Mouse (Mus musculus) kidney, adult 11 months (tissue): ENCODE data around the gene Tap2.

Experiments used
- DNase-seq: peaks from one replicate; pipeline ENCODE4 v3.0.0; 2022

Gene Tap2

DNA sequence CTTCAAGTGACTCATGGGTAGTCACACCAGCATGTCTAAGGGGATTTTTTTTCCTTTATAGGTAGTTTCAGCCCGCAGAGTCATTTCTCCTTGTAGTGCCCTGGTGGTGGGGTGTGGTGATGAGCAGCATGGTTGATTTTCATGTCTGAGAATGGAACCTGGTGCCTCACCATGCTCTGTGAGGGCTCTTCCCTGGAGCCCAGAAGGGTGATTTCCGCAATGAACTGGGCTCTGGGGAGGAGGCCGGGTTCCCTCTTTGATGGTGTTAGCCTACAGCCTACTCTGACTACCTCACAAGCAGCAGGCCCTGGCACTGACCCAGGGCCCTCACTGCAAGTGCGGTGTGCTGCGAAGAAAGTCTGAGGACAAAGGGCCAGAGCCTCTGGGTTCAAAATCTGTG, at the start of gene Tap2:
TSS of gene Tap2 (plus strand) at position 84 of the 400 bp plus-strand sequence.
- DNase-seq = no peak

- DNase-seq = no peak
These were observed 47.8 kb upstream of the Tap2 start for GRCm38 (mm10) chr17:34155534-34155933.

- DNase-seq = no peak
These were observed 39.0 kb upstream of the Tap2 start for GRCm38 (mm10) chr17:34164202-34164895.

- DNase-seq = no peak
These were observed 38.1 kb upstream of the Tap2 start for GRCm38 (mm10) chr17:34165033-34165730.

DNA sequence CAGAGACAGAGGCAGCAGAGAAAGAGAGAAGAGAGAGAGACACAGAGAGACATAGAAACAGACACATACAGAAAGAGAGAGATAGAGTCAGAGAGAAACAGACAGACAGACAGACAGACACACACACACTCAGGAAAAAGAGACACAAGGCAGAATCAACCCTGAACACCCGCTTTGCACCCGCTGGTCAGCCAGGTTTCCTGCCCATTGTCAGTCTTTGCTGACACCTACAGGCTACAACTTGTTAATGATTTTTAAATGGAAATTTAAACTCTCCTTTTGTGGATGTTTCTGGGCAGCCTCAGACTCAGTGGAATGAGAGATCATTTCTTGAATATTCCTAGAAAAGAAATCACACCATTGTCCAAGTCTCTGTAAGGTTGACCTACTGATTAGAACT, 34.0 kb upstream of the Tap2 start:
- peak; percentile 22 for DNase-seq

- no peak for DNase-seq
These were observed 32.8 kb upstream of the Tap2 start for GRCm38 (mm10) chr17:34170487-34170876.

DNA sequence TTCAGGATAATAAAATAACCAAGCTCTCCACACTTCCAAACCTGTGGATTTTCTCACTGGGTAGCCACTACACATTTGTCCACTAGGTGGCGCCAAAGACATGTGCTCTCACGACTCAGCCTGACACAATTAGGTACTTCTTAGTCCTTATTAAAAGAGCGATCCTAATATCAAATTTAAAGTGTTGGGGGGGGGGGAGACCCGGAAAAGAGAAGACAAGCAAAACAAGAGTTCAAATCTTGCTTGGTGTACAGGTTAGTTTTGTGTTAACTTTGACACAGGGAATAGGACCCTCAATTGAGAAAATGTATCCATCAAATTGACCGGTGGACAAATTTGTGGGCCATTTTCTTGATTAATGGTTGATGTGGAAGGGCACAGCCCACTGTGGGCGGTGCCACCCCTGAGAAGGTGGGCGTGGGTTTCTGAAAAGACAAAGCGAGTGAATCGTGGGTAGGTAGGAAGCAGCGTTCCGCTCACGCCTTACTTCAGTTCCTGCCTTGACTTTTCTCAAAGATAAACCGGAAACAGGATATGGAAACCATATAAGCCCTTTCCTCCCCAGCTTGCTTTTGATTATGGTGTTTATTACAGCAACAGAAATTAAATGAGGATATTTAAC, 32.3 kb upstream of the Tap2 start:
- DNase-seq = peak; percentile 64

- no peak for DNase-seq
These were observed 30.8 kb upstream of the Tap2 start for GRCm38 (mm10) chr17:34172528-34172927.

GRCm38 (mm10) chr17:34174075-34174474, 29.3 kb upstream of the Tap2 start:
- no peak for DNase-seq

DNA sequence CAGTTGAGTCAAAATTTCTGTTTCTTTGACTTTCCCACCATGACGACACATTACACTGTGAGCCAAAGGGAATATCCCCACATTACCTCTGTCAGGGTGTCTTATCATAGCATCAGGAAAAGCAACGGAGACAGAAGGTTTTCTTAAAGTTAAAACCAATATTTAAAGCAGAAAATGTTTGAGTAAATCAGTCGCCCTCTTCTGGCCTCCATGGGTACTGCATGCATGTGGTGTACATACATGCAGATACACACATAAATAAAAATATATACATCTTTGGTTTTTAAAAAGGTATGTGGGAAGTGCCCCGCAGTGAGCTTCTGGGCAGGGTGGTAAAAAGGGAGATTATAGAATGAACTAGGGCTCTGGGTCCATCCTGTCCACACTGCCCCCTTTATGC, 26.1 kb upstream of the Tap2 start:
- DNase-seq = no peak

DNA sequence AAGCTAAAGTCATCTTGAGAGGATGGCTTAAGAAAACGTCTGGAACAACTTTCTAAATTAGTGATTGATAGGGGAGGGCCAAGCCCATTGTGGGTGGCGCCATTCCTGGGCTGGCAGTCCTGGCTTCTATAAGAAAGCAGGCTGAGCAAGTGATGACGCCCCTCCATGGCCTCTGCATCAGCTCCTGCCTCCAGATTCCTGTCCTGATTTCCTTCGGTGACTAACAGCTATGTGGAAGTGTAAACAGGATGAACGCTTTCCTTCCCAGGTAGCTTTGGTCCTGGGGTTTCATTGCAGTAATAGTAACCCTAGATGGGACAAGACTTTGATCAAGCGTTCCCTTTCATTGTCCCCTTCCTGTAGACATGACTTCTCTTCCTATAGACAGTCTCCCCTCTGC, 24.3 kb upstream of the Tap2 start:
- no peak for DNase-seq

DNA sequence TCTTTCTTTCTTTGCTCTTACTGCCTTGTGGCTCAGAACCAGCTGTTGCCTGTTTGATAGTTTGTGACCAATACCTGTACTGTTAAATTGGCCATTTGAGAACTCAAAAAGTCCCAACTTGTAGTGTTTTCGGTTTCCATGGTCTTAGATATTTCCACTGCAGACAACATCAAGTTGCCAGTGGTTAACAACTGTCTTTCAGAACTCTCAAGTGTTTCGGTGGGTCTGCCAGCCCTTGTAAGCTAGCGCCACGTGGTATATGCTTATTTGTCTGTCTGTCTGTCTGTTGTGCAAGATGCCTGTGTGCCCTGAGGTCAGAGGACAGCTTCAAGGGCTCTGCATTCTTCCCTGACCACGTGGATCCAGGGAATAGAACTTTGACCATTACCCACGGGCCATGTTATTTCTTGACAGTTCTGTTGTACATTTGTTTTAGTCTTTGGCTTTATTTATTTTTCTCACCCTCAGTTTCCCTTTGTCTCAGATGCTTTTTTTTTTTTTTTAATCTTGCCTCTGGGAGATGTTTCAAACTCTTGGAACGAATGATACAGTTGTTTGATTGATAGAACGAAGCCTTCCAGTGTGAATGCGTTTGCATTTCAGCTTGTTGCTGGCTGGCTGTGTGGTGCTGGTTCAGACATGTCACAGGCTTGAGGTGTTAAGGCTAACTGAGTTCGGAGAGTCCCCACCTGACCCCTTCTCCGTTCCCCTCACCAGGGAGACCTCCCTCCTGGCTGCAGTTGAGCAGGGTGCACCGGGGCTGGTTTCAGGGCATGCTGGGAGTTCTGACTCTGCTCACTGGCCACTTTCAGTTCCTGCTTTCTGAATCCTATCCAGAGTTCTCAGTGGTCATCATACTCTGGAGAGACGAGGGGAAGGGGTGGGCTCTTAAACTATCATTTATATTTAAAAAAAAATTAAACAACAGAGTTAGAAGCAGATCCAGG, 23.1 kb upstream of the Tap2 start:
- DNase-seq = no peak

DNA sequence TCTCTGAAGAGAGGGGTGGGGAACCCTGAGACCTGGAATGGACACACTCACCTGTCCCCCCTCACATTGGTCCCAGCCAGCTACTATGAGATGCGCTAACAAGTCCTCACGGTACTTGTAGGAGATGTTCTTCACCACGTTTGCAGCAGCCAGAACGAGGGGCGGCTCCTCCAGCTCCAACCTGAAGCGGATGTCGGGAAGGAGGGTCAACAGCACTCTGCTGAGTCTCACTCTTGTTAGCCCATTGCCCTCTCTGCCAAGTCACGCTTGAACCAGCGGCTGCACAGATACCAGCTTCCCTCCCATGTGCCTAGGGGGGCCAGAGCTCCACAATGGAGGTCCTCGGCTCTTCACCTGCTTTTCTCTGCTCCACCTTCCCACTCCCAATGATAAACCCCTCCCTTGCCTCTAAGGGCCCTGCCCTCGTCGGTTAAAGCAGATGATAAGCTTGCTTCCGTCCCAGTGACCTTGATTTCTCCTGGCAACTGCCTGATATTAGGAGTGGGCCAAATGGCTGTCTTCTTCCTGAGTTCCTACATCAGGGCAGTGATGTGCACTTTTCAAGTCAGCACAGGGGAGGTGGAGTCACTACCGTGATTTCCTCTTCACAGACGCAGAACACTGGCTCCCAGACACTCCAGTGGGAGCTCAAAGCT, 19.6 kb upstream of the Tap2 start:
- DNase-seq = no peak

DNA sequence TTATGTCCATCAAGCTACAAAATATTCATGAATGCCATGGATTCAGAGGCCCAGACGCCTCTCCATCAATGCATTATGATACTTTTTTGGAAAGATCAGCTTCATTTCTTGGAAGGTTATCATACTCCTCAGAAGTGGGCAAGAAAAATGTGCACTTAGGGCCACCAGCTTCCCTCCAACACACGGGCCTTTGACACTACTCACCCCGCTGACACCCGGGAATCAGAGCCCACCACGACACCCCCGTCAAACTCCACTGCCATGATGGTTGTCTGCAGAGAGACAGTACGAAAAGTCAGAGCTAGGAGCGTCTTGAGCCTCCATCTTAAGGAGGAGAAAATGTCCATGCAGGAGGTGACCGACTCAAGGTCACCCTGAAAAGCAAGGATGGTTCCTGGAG, 17.8 kb upstream of the Tap2 start:
- no peak for DNase-seq

- DNase-seq = no peak
These were observed 16.5 kb upstream of the Tap2 start for GRCm38 (mm10) chr17:34186885-34187260.

DNA sequence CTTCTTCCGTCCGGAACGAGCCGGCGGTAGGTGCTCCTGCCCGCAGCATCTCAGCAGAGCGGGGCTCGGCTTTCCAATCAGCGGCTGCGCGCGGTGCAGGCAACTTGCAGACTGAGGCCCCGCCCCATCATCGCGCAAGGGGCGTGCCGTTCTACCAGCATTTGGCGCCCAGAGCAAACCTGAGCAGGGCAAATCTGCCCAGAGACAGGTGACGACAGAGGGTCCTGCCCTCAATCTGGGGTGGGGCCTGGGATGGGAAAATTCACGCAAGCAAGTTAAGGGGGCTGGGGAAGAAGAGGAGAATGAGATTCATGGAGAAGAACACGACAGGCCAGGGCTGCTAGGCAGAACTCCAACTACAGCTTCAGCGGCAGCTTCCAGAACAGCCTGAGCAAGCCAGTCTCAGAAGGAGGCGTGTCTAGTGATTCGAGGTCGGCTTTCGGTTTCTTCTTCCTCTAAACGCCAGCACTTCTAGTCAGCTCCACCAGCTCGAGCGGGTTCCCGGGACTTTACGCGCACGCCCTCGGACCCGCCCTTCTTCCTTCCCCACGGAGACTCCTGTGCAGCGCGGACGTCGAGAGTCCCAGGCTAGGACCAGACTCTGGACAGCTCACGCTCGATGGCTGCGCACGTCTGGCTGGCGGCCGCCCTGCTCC, 15.9 kb upstream of the Tap2 start, which contains the start of the genes Tap1 and Psmb9:
TSS of gene Tap1 (plus strand) at position 293 of the 656 bp plus-strand sequence.
TSS of gene Psmb9 (minus strand) at position 504 of the 656 bp plus-strand sequence.
- peak; percentile 97 for DNase-seq

GRCm38 (mm10) chr17:34188010-34188409, 15.3 kb upstream of the Tap2 start:
- DNase-seq = no peak

DNA sequence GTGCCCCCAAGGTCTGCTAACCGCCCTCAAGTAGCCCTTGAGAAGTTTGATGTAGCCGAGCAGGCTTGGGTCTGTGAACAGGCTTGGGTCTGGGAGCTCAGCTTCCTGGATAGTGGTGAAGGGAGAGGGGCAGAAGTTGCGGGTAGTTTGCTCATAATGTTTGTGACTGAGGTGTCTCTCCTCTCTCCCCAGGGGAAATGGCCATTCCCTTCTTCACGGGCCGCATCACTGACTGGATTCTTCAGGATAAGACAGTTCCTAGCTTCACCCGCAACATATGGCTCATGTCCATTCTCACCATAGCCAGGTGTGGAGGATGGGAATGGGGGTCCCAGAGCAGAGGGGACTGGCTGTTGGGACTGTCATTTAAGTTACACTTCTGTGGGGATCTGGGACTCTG, 14.3 kb upstream of the Tap2 start:
- no peak for DNase-seq

GRCm38 (mm10) chr17:34192852-34193251, 10.5 kb upstream of the Tap2 start:
- DNase-seq = no peak

GRCm38 (mm10) chr17:34193468-34193867, 9.9 kb upstream of the Tap2 start:
- no peak for DNase-seq

DNA sequence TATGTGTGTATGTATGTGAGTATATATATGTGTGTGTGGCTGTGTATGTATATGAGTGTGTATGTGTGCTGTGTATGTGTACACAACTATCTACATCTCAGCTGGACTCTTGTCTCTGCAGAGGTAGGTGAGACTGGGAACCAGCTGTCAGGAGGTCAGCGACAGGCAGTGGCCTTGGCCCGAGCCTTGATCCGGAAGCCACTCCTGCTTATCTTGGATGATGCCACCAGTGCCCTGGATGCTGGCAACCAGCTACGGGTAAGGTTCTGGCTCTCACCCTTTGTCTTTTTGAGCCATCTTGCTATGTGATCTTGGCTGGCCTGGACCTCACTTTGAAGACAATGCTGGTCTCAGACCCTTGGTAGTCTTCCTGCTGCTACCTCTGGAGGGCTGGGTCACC, 8.6 kb upstream of the Tap2 start:
- DNase-seq = no peak

- DNase-seq = no peak
These were observed 6.8 kb upstream of the Tap2 start for GRCm38 (mm10) chr17:34196491-34196890.
